Mouse (Mus musculus) ES-E14 (cell line): ENCODE data around the gene Robo2.

Experiments used
- CHD2 ChIP-seq: IDR thresholded peaks from 2 replicates; pipeline ENCODE4 v1.6.1; 2014; ENCODE audit warnings: mild to moderate bottlenecking, low read depth, low read length, inconsistent platforms
- HCFC1 ChIP-seq: IDR thresholded peaks from 2 replicates; pipeline ENCODE4 v1.6.1; 2012; ENCODE audit warnings: low read length, inconsistent platforms, borderline replicate concordance; ENCODE audit not compliant: insufficient read depth
- MAFK ChIP-seq: IDR thresholded peaks from 2 replicates; pipeline ENCODE4 v1.6.1; 2014; ENCODE audit warnings: mild to moderate bottlenecking, low read depth, low read length, inconsistent platforms; ENCODE audit not compliant: insufficient read depth
- ZNF384 ChIP-seq: IDR thresholded peaks from 2 replicates; pipeline ENCODE4 v1.6.1; 2012; ENCODE audit warnings: low read depth, low read length, inconsistent platforms

GRCm38 (mm10) chr16:74048980-74049379 is 362.6 kb downstream of the Robo2 start:
- TF ChIP-seq CHD2 (no peak), ZNF384 (no peak), HCFC1 (no peak), MAFK (no peak)
